Mouse (Mus musculus) megakaryocyte, adult 5-6 weeks (primary cell): ENCODE results near the gene Rufy4. TPM values are rescaled to one million over a fixed set of nuclear protein-coding genes. Genes with fewer than 3 reads are reported as not detected.

Source experiments
- ATAC-seq: 2 replicates; pipeline ENCODE4 v1.8.0; 2016; ENCODE audit warnings: mild to moderate bottlenecking, inconsistent platforms; ENCODE audit not compliant: poor library complexity, severe bottlenecking
- total RNA-seq, 2 experiments: library from RNA; stranded (forward) in 1 of 2; stranded (reverse) in 1 of 2; fragments of 153-499, 151-499 nt in 1 of 2; fragments of 221-1000, 200-1000 nt in 1 of 2; gene quantifications; 2 replicates each; pipeline versions ENCODE4 v1.2.3 to v1.2.4; 2015 to 2017

The Rufy4 gene
- total RNA-seq, 2 experiments from 2014 or later, result 0.38 to 1.1 TPM

DNA sequence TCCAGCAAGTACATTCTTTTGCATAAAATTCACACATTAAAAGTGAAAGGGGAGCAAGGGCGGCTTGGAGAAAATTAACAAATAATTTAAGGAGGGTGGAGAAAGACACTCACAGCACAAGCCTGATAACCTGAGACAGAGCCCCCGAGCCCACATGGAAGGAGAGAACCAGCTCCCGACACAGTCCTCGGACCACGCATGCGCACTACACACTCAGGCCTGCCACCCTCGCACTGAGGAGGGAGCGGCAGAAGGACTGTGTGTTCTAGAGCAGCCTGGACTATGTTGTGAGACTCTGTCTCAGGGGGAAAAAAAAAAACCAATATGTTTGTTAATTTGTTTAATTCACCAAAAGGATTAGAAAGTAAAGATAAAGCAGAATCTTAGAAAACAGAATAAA, 16.4 kb downstream of the Rufy4 start:
- ATAC-seq, result no peak

DNA sequence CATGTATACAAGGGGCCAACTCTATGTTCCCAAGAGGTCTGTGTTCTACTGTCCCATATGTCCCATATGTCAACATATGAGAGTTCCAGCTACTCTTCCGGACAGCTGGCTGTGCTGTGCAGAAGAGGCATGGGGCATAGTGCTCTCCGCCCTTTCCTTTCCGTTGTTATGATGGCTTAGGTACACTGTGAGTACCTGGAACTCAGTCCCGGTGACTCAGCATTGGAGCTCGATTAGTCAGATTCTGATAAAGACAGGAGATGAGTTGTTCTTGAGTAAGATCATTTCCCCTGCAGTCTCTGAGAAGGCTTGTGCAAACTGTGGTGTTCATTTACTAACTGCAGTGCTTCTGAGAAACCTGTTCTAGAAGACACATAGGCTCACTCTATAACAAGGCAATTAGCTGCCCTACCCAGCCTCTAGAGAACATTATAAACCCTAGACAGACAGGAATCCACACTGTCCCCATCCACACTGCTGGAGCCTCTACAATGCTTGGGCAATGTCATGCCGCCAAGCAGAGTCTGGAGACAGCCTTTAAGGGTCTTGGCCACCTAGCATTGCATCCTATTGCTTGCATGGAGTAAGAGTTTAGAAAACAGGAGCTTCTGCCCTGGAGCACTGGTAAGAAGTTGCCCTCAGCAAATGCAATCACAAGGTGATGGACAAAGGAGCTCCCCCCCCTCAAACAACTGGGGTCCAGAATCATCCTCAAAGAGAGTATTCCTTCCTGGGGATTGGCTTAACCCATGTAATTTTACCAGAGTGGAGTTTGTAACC, 24.0 kb downstream of the Rufy4 start:
- peak; percentile 58 for ATAC-seq

DNA sequence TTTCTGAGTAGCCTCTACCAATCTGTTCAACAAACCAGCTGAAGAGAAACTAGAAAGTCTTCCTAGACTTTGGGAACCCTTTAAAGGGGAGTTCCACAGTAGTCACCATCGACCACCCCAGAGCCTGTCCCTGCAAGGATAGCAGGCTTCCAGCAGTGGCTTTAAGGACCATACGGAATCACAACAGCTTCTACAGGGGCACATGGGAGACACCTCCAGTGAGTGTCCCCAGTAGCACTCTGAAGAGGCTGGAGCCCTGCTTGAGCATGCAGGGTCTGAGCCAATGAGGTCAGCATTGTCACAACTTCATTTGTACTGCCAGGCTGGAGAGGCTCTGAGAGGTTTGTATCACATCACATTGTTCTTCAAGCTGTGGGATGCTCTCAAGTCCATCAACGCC, 24.8 kb downstream of the Rufy4 start:
- no peak for ATAC-seq

DNA sequence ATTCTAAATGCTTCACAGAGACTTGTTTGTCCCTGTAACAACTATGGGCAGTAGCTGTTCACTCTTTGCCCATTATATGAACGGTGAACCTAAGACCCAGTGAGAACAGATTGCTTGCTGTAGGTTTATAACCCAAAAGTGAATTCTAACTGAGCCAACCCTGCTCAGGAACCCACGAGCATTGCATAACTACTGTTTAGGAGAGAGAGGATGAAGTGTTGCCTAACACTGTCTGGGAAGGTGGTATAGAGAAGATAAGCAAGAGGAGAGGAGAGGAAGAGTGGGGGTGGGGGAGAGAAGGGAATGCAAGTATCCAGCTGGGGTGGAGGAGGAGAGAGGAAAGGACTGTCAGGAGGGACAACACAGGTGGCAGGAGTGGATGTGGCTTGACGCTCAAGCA, 25.8 kb downstream of the Rufy4 start:
- ATAC-seq, result no peak

DNA sequence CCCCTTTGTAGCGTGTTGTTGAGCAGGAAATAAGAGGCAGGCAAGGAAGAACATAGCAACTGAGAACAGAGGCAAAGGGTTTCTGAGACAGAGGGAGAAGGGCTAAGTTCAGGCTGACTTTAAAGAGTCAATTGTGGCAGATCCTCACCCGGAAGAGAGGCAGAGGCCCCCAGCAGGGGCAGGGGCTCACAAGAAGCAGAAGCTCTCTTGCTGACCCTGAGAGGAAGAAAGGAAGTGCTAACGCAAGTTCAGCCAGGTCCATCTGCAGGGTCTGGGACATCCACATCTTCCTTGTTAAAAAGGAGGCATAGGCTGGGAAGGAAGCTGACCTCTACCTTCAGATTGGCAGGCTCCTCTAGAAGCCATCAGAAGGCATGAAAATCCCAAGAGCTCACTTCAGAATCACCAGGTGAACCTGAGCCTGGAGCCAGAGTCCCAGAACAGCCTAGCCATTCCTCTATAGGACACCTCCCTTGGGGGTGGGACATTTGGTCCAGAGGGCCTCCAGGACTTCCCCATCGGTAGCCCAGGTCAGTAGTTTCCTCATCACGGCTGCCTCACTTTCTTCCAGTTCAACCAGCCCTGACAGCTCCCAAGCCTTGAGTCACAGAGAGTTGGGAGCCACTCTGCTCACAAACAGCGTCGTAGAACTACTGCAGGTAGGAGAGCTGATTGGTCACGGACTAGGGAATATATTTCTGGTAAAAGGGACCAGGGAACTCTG, 28.3 kb downstream of the Rufy4 start, which contains the start of gene Cxcr2:
Gene Cxcr2 (plus strand): TSS at position 529 of the 724 bp plus-strand sequence.
- ATAC-seq, result peak; percentile 53

DNA sequence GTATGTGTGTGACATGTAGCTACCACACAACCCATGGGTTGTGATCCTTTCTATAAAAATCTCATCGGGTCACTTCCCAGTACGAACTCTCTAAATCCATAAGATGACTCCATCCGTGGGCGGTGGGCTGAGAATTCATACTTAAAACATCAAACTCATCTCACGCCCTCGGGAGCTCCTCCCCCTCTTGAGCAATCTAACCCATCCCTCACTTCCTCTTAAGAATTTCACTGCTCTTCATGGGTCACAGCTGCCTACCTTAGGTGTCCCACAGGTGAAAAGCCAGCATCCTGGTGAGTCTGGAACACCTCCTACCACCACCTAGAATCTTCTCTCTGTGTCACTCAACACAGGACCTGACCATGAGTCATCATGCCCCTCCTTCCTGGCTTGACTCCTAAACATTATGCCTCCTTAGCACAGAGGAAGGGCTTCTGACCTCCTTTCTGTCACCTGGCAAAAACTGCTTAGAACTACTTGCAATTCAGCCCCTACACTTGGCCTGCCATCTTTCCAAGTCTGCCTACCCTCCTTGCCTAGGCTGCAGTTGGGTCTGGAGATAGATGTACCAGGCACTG, 30.2 kb downstream of the Rufy4 start:
- peak; percentile 72 for ATAC-seq

DNA sequence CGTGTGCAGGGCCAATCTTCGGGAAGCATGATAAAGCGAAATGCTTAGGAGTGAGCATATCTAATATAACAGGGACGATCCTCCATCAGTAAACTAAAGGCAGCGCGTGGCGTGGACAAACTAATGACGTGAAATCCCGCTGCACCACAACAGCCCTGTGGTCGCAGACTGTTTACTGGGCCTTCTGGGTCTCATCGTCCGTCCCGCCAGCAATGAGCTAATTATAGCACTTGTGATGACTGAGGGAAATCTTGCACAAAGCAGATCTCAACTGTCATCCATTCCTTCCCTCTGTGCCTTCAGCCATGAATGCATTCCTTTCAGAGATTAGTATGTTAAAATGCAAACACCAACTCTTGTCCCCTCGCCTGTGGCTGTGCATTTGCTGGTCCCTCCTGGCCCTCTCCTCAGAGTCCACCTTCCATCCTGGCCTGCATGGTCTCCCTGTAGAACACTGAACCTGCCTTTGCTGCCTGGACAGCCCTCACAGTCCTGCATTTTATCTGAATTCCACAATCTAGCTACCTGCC, 31.1 kb downstream of the Rufy4 start:
- no peak for ATAC-seq

DNA sequence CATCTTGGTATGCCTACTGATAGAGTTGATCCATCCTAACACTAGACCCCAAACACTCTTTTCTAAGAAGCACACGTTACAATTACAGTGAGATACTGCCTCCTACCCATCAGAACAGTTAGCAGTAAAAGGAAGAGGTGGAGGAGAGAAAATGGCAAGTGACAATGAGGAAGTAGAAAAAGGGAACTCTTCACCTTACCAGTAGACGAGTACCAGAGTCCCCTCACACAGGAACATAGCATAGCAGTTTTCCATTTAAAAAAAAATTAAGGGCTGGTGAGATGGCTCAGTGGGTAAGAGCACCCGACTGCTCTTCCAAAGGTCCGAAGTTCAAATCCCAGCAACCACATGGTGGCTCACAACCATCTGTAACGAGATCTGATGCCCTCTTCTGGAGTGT, 34.3 kb downstream of the Rufy4 start:
- peak; percentile 55 for ATAC-seq

DNA sequence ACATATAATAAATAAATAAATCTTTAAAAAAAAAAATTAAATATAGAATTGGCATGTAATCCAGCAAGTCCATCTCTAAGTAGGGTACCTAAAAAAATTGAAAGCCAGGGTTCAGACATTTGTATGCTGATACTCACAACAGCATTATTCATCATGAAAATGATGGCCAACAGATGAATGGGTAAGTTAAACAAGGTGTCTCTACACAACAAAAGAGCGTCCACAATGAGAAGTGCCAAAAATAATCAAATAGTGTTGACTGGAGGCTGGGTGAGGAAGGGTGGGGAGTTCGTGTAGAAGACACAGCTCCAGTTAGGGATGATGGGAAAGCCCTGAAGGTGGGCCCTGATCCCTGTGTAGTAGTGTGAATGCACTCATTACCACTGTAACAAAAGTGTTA, 34.7 kb downstream of the Rufy4 start:
- ATAC-seq, result no peak

DNA sequence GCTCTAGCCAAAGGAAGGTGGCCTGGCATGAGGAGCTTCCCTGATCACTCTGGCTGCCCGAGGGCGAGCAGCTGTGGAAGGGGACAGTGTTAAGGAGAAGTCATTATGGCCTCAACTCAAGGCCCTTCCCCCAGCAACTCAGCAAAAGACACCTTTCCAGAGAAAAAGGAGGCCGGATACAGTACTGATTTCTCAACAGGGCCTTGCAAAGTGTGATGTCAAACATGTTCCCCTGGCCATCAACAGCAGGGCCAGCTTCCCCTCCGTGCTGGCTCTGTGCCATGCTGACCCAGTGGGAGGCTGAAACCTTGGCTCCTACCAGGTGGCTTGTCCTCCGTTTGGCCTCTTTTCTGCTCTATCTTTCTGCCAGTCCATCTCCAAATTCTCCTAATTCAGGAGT, 41.8 kb downstream of the Rufy4 start:
- ATAC-seq, result peak; percentile 98

DNA sequence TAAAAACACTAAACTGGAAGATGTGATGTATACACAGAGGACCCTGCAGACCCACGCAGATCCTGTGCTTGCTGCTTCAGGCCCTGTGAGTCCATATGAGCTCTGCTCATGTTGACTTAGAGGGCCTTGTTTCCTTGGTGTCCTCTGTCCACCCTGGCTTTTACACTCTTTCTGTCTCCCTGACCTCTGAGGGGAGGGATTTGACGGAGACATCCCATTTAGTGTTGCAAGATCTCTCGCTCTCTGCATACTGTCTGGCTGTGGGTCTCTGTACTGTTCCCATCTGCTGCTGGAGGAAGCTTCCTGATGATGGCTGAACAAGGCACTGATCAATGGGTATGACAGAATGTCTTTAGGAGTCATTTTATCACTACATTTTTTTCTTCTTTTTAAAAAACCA, 44.4 kb downstream of the Rufy4 start:
- no peak for ATAC-seq

DNA sequence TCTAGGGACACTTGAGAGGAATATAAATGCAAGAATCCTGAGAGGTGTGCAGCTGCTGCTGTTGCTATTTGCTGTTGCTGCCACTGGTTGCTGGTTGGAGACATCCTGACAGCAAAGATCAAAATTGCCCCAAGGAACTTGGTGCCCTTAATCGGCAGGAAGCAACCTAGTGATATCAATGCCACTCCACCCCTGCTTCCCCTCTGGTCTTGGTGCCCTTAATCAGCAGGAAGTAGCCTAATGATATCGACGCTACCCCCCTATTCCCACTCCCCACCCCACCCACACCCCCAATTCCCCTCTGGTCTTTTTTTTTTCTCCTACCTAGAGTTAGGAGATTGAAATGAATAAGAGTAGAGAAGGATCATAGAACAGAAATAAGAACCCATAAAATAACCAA, 47.4 kb downstream of the Rufy4 start:
- no peak for ATAC-seq

DNA sequence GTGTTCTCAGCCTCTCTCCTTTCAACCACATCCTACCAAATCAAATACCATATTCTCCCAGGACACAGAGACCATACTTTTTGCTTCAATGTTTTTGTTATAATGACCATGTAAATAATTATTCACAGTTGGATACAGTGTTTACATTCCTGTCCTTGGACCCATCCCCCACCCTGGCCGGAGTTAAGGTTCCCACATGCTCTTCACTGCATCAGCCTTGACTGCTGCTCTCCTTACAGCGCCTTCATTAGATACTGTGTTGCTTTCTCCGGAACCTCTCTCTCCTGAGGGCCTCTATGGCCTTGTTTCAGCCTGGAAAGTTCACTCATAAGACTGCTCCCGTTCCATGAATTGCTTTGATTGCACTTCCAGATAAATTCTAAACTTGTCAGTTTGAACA, 50.4 kb downstream of the Rufy4 start:
- no peak for ATAC-seq

DNA sequence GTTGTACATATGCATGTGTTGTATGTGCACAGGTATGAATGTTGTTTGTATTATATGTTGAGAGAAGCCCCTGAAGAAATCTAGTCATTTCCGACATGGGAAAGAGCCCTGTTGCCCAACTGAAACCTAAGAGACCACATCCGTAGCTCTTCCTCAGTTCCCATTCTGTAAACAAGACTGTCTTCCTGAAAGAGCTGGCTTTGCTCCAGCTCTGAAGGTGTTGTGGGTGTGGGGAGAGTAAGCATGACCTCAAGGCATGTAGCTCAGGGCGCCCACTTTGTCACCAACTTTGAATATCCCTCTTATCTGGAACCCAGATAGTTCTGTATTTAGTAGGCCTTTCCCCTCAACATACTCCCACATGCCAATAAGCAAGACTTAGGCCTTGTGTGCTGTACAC, 53.3 kb downstream of the Rufy4 start:
- peak; percentile 85 for ATAC-seq

DNA sequence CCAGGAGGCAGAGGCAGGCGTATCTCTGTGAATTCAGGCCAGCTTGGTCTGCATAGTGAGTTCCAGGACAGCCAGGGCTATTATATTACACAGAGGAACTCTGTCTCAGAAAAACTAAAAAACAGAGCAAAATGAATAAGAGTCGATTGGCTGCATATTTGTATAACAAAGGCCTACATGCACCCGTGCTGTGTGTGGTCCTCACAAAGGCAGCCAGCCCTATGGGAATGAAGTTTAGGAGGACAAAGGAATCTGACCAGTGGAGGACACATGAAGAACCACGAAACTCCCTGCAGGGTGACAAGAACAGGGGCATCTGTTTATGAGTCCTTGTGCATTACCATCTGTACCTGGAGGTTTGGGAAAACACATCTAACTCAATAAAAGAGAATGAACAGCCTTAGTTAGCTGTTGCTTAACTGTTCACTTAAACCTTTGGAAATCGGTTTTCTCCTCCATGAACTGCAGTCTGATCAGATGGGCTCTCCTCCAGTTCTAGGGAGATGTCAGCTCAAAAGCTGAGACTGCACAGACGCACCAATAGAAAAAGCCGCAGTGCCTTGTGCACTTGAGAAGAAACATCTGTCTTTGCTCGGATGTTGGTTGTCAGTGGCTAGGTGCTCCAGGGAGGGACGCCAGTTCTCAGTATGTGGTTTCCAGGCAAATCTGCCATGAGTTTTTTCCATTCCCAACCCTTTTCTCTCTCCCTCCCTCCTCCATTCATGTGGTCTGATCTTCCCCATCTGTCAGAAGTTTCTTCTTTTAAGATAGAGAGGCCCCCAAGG, 54.5 kb downstream of the Rufy4 start:
- no peak for ATAC-seq

DNA sequence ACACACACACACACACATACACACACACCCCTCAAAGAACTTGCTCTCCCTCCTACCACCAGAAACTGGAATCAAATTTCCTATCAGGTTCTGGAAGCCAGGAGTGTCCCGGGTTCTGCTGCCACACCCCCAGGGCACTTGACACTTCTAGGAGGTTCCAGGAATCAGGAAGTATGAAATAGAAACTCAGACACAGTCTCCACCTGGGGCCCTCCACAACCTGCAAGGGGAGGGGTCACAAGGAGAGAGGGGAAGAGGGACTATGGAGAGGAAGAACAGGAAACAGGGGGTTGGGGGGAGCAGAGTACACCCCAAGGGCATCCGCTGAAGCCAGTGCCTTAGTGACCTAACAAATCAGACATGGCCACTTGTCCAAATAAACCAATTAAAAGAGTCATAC, 56.1 kb downstream of the Rufy4 start:
- 0 out of 2 replicates have a peak, but pooled peaks have one; percentile 34 for ATAC-seq

DNA sequence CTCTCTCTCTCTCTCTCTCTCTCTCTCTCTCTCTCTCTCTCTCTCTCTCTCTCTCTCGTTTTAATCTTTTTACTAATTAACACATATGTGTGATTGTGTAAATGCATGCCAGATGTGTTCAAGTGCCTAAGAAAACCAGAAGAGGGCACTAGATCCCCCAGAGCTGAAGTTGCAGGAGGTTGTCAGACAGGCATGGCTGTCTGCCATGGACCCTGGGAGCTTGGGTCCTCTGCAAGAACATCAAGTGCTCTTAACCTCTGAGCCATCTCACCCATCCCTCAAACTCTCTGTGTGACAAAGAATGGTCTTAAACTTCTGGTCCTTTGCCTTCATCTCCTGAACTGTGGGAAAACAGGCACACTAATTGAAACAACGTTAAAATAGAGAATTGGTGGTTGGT, 57.7 kb downstream of the Rufy4 start:
- ATAC-seq, result no peak

DNA sequence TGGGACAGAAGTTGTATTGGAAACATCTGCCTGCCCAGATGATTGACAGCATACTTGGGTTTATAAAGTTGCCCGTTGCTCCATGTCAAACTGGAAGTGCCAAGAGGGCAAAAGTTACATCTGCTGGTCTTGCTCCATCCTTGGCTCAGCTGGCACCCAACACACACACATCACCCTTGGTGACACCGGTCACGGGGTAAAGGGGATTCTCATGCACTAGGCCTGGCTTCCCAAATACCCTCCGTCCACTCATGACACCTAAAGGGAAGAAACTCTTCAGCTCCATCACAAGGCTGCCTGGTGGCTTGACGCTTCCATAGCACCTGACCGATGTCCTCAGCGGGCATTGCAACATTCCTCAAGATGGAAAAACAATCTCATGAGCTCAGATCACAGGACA, 65.1 kb downstream of the Rufy4 start:
- no peak for ATAC-seq

DNA sequence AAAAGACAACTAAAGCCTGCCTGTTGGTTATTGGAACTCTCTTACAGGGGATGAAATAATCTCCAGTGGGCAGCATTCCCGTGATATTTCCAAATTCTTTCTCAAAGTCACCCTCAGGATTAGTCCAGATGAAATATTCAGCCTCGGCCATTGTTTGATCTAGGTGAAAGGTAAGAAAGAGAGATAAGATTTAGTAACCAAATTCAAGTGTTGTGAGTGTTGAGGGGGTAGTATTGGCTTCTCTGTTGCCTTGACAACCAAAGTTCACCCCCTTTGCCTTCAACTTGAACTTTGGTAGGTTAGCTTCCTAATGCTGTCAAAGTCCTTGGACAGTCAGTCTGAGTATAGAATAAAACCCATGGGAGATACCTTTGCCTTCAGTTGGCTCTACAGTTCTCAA, 67.4 kb downstream of the Rufy4 start:
- ATAC-seq, result no peak

DNA sequence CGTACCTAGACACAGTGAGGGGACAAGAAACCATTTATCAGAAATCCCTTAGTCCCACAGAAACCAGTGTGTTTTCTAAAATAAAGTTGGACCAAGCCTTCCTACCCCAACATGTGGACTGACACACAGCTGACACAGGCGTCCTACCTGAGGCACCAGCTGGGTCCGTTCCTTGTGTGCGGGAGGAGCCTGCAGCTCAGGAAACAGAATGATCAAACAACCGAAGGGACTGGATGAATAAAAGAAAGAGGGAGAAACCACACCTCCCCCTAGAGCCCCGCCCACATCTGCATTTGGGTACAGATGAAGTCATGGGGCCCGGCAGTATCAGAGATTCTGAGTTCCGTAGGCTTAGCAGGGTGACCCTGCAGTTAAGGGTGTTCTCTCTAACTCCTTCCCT, 69.1 kb downstream of the Rufy4 start, which contains the start of gene Cxcr1:
Gene Cxcr1 (minus strand): TSS at position 187 of the 400 bp plus-strand sequence.
- no peak for ATAC-seq

DNA sequence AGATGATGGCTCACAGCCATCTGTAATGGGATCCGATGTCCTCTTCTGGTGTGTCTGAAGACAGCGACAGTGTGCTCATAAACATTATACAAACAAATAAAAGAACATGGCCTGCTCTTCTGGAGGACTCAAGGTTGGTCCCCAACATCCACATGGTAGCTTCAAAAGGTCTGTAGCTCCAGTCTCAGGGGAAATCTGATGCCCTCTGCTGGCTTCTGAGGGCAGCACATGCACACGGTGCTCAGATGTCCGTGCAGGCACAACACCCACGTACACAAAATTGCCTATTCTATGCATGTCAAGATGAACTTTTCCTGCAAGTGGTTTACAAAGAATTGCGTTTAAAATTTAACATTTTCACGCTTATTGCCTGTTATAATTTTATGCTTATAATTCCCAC, 70.6 kb downstream of the Rufy4 start:
- peak; percentile 98 for ATAC-seq
